Mouse (Mus musculus): ENCODE results near the gene Phykpl.
"Not testable (repeated sequence)": the region's sequence is repeated elsewhere in the genome, so short reads cannot be mapped to it uniquely, and the experiment has no call there.

Phykpl gene

DNA sequence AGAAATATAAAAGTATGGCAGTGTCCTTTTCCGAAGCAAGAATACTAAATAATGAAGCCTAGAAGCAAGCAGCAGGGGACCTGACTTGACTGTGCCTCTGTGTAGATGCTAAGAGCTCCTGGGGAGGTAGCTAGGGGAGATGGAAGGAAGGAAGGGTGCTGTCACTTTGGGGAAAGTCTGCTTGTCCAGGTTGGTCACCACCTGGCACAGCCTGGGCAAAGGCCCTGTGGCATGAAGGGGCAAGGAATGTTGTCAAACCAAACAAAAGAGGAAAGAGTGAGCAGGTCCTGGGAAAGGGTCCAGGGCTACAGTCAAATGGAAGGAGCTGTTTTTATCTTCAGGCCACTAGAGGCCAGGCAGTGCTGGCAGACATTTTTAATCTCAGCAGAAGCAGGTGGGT is 2.5 kb downstream of the Phykpl start:
- no peak for DNase-seq

- no peak for DNase-seq
Observed at GRCm38 (mm10) chr11:51588833-51589232, 4.3 kb downstream of the Phykpl start.

DNA sequence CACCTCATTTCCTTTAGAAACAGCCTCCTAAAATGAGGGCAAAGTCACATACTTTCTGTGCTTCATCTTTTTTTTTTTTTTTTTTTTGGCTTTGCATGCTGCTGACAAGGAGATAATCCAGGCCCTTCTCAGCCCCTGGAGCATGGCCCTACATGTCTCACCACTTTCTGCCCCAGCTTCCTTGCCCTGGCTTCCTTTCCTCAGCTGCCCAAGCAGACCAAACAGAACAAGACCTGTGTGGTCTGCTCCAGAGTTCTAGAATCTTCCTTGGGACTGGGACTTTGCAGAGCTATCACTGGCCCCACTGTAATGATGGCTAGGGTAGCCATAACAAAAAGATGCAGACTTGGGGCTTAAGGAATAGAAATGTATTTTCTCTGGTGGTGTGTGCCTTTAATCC is 5.4 kb downstream of the Phykpl start:
- no peak for DNase-seq

DNA sequence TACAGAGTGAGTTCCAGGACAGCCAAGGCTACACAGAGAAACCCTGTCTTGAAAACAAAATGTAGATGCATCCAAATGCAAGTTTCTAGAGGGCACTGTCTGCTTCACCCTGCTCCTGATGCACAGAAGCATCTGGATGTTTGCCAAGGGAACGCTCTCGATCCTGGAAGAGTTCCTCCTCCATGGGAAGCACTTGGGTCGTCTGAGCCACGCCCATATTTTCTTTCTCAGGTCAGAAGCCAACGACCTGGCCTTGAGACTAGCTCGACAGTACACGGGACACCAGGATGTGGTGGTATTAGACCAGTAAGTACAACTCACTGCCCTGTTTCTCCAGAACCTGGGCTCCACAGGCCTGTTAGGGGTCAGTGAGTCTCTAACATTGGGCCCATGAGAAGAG is 6.6 kb downstream of the Phykpl start:
- DNase-seq: no peak

- DNase-seq: no peak
Observed at GRCm38 (mm10) chr11:51591915-51592314, 7.4 kb downstream of the Phykpl start.

DNA sequence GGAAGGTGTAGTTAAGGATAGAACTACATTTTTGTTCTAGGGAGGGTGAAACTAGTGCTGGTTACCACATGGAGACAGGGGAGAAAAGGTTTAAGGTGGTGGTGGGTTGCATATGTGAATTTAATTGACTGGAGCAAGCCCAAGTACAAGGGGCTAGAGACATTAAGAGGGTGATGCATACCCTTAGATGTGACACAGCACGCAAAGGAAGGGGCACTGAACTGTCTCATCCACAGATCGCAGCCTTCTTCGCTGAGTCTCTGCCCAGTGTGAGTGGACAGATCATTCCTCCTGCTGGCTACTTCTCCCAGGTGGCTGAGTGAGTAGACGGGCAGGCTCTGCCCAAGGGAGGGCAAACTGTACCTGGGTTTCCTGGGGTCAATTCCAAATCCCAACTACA is 8.8 kb downstream of the Phykpl start:
- DNase-seq: no peak

GRCm38 (mm10) chr11:51593849-51594248 is 9.3 kb downstream of the Phykpl start:
- no peak for DNase-seq

DNA sequence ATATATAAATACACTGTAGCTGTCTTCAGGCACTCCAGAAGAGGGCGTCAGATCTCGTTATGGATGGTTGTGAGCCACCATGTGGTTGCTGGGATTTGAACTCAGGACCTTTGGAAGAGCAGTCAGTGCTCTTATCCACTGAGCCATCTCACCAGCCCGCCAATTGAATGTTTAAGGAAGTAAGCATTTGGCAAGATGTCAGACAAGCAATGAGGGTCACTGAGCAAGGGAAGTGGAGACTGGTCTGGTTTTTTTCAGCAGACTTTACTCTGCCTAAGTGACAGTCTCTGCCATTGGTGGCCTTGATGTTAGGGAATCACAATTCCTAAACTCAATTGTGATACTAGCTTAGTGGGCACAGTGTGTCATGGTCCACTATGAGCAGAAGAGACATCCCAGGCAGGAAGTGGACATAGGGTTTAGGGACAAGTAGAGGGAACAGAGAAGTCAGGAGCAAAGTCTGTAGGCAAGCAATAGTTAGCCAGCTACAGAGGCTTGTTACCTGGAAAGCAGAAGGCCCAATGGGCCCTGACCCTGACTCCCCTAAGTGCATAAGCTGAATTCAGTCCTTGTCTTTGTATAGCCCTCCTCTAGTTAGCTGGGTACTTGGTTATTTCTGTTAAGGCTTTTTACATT is 10.3 kb downstream of the Phykpl start:
- no peak for DNase-seq

GRCm38 (mm10) chr11:51595459-51596083 is 11.0 kb downstream of the Phykpl start:
- DNase-seq: no peak

GRCm38 (mm10) chr11:51597553-51597952 is 13.0 kb downstream of the Phykpl start:
- DNase-seq: no peak

GRCm38 (mm10) chr11:51602253-51602652 is 17.7 kb downstream of the Phykpl start:
- no peak for DNase-seq

DNA sequence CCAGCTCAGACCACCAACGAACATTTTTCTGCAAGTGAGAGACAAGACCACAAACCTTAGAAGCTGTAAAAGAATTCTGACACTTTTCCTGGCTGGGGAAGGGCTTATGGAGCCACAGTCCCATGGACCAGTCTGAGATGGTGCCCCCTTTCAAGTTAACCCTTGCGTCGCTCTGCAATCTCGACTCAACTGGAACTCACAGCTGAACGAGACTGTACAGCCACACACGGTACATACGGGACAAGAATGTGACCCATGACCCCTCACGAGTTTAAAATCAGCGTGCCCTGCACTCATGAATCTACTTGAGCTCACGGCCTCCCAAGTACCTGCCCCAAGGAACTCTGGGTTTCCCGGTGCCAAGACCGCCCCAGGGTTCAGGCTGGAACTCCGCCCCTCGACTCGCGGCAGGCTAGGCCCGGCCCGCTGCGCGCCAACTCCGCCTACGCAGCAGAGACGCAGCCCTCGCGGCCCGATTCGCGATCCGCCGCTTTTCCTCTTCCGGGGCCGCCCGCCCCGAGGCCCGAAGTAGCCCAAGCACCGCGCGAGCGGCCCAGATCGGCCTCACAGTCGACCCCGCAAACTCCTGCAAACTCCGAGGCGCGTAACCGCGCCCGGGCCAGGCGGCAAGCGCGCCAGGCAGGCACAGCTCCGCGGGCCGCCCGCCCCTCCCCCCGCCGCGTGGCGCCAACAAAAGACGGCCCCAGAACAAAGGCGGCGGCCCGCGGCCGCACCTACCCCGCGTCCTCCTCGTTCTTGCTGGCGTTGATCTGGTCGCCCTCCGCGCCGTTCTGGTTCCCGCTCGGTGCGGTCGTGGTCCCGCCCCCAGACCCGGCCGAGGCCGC is 21.3 kb downstream of the Phykpl start:
- peak; percentile 71 to 78 for DNase-seq

DNA sequence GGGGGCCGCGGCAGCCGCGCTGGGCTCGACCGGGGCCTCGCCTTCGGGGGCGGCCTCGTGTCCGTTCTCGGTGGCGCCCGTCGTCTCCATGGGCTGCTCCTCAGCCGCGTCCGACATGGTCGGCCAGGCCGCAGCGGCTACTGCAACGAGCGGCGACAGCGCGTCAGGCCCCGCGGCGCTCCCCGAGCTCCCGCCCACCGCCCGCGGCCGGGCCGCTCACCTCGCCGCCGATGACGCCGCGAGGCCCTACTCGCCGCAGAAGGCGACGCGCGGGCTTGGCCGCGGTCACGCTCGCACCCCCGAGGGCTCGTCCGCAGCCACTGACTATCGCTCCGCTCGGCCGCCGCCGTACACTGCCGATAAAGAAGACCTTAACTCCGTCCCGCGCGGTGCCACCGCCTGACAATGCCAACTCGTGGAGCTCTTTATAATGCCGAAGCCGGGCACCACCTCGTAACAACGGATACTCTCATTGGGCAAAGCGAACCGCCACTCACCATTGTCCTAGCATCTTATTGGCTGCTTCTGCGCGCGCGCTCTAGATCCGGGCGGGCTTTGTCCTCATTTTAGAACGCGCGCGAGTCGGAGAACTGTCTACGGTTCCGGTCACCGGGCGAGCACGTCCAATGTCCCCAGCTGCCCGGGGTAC is 22.0 kb downstream of the Phykpl start, which contains the start of gene Hnrnpab:
TSS of gene Hnrnpab (minus strand) at position 401 of the 649 bp plus-strand sequence.
- DNase-seq: peak; percentile 96 to 99

- DNase-seq: no peak
Observed at GRCm38 (mm10) chr11:51607096-51607738, 22.7 kb downstream of the Phykpl start.

- no peak for DNase-seq
Observed at GRCm38 (mm10) chr11:51609266-51609909, 24.8 kb downstream of the Phykpl start.

GRCm38 (mm10) chr11:51609940-51610339 is 25.4 kb downstream of the Phykpl start:
- not testable (repeated sequence) for DNase-seq

GRCm38 (mm10) chr11:51614256-51614655 is 29.7 kb downstream of the Phykpl start:
- DNase-seq: no peak

DNA sequence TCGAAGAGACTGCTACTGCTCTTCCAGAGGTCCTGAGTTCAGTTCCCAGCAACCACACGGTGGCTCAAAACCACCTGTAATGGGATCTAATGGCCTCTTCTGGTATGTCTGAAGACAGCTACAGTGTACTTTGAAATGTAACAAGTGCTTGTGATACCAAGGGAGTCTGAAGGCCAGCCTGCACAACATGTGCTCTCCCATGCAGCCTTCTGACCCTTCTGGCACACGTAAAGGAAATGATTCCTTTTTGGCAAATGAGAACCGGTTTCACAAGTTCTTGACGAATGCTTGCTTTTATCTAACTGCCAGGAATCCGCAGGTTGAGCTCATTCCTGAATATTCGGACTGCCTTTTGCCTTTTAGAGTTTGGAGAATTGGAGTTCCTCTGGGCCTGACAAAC is 30.6 kb downstream of the Phykpl start:
- DNase-seq: no peak

DNA sequence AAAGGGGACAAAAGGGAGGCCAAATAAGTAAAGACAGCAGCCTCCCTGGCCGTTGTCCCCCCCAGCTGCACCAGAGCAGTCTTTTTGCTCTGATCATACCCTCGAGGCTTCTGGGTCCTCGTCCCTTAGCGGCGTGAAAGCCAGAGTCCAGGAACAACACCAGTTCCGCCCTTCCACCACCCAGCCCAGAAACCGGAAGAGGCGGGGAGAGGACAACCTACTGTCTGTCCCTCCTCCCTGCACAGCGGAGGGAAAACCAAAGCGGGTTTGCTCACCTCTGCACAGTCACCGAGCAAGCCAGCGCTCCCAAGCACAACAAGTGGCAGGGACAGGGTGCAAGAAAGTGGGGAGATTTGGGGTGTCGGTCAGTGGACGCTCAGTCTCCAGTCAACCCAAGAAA is 31.0 kb downstream of the Phykpl start:
- DNase-seq: peak in 1 of 2 experiments; percentile 25

DNA sequence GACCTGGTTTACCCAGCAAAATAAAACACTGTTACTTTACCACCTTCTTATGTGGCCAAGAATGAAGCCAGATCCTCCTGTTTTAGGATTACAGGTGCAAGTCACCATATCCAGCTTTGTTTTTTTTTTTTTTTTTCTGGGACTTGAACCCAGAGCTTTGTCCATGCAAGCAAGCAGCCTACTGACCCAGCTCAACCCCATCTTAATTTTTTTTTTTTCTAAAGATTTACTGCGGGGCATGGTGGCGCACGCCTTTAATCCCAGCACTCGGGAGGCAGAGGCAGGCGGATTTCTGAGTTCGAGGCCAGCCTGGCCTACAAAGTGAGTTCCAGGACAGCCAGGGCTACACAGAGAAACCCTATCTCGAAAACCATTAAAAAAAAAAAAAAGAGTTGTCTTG is 31.6 kb downstream of the Phykpl start:
- not testable (repeated sequence) for DNase-seq

- DNase-seq: peak; percentile 63 to 73
Observed at GRCm38 (mm10) chr11:51617693-51618092, 33.1 kb downstream of the Phykpl start.

GRCm38 (mm10) chr11:51618894-51619408 is 34.4 kb downstream of the Phykpl start:
- no peak for DNase-seq

Measured in cerebellum, postnatal 36 days (tissue).